Mouse (Mus musculus) left cerebral cortex, adult 18-20 months (tissue): ENCODE data around the gene Syt13. TPM values are rescaled to one million over a fixed set of nuclear protein-coding genes. Genes with fewer than 3 reads are reported as not detected.

Experiments used
- DNase-seq, 2 experiments: peaks; one replicate each; pipeline ENCODE4 v3.0.0; 2021 to 2022; ENCODE audit warnings: low spot score in 2 of 2, mixed read lengths in 1 of 2
- total RNA-seq, 2 experiments: library from RNA; stranded (reverse); gene quantifications; 2 replicates each; pipeline ENCODE4 v1.2.3; 2021

The Syt13 gene
- total RNA-seq, 2 experiments from 2014 or later, result 191 to 202 TPM

GRCm38 (mm10) chr2:92920709-92921108 is 5.8 kb downstream of the Syt13 start:
- DNase-seq, result no peak

GRCm38 (mm10) chr2:92924677-92925259 is 9.9 kb downstream of the Syt13 start:
- no peak for DNase-seq

- no peak for DNase-seq
Measured at GRCm38 (mm10) chr2:92929696-92930095, 14.8 kb downstream of the Syt13 start.

GRCm38 (mm10) chr2:92931061-92931460 is 16.2 kb downstream of the Syt13 start:
- DNase-seq, result no peak

GRCm38 (mm10) chr2:92933379-92933778 is 18.5 kb downstream of the Syt13 start:
- no peak for DNase-seq

- peak; percentile 74 to 85 for DNase-seq
Measured at GRCm38 (mm10) chr2:92934312-92934982, 19.5 kb downstream of the Syt13 start.

GRCm38 (mm10) chr2:92935483-92935882 is 20.6 kb downstream of the Syt13 start:
- no peak for DNase-seq

- DNase-seq, result no peak
Measured at GRCm38 (mm10) chr2:92938063-92938462, 23.2 kb downstream of the Syt13 start.

GRCm38 (mm10) chr2:92938827-92939226 is 23.9 kb downstream of the Syt13 start:
- no peak for DNase-seq

- no peak for DNase-seq
Measured at GRCm38 (mm10) chr2:92940963-92941362, 26.1 kb downstream of the Syt13 start.

- no peak for DNase-seq
Measured at GRCm38 (mm10) chr2:92941463-92941862, 26.6 kb downstream of the Syt13 start.

GRCm38 (mm10) chr2:92943406-92943805 is 28.5 kb downstream of the Syt13 start:
- DNase-seq, result no peak

- DNase-seq, result no peak
Measured at GRCm38 (mm10) chr2:92944356-92944755, 29.5 kb downstream of the Syt13 start.

GRCm38 (mm10) chr2:92945125-92945746 is 30.3 kb downstream of the Syt13 start:
- no peak for DNase-seq

GRCm38 (mm10) chr2:92945824-92946598 is 31.1 kb downstream of the Syt13 start:
- no peak for DNase-seq

- peak; percentile 40 to 58 for DNase-seq
Measured at GRCm38 (mm10) chr2:92947981-92948698, 33.2 kb downstream of the Syt13 start.

- DNase-seq, result no peak
Measured at GRCm38 (mm10) chr2:92948699-92949300, 33.9 kb downstream of the Syt13 start.

GRCm38 (mm10) chr2:92949518-92949917 is 34.6 kb downstream of the Syt13 start:
- DNase-seq, result no peak

- DNase-seq, result no peak
Measured at GRCm38 (mm10) chr2:92953450-92953849, 38.6 kb downstream of the Syt13 start.

GRCm38 (mm10) chr2:92954404-92955114 is 39.7 kb downstream of the Syt13 start:
- peak; percentile 74 to 82 for DNase-seq
